Mouse (Mus musculus) MEL (cell line): ENCODE measurements around the gene Gimap7.

Source experiments
- CTCF ChIP-seq, 3 experiments: IDR thresholded peaks in 2 of 3; conservative IDR thresholded peaks in 1 of 3; 2 replicates each; pipeline ENCODE4 v1.5.1; 2011 to 2012; ENCODE audit warnings: low read length in 3 of 3, low read depth in 2 of 3, mild to moderate bottlenecking in 2 of 3, improper control_type of control experiment in 1 of 3, inconsistent platforms in 1 of 3, mixed read lengths in 1 of 3, moderate library complexity in 1 of 3; ENCODE audit not compliant: control insufficient read depth in 1 of 3, insufficient read depth in 1 of 3, poor library complexity in 1 of 3, severe bottlenecking in 1 of 3
- MAFK ChIP-seq: IDR thresholded peaks from 2 replicates; pipeline ENCODE4 v1.6.1; 2011; ENCODE audit warnings: low read depth, mild to moderate bottlenecking, low read length, improper control_type of control experiment, borderline replicate concordance
- MAZ ChIP-seq: IDR thresholded peaks from 2 replicates; pipeline ENCODE4 v1.6.1; 2012; ENCODE audit warnings: low read depth, mild to moderate bottlenecking, inconsistent platforms, low read length, improper control_type of control experiment
- NRF1 ChIP-seq: IDR thresholded peaks from 2 replicates; pipeline ENCODE4 v1.6.1; 2014; ENCODE audit warnings: low read depth, mild to moderate bottlenecking, inconsistent platforms, low read length, improper control_type of control experiment, moderate library complexity; ENCODE audit not compliant: poor library complexity, insufficient read depth, severe bottlenecking
- POLR2A ChIP-seq, 2 experiments: IDR thresholded peaks; 2 replicates each; pipeline ENCODE4 v1.6.1; 2011 to 2012; ENCODE audit warnings: low read length in 2 of 2, mild to moderate bottlenecking in 2 of 2, control low read depth in 1 of 2, improper control_type of control experiment in 1 of 2, low read depth in 1 of 2, moderate library complexity in 1 of 2; ENCODE audit not compliant: control insufficient read depth in 1 of 2, insufficient read depth in 1 of 2, poor library complexity in 1 of 2
- SMC3 ChIP-seq: IDR thresholded peaks from 2 replicates; pipeline ENCODE4 v1.6.1; 2011; ENCODE audit warnings: low read depth, low read length, improper control_type of control experiment
- USF1 ChIP-seq: IDR thresholded peaks from 2 replicates; pipeline ENCODE4 v1.6.1; 2014; ENCODE audit warnings: low read depth, mild to moderate bottlenecking, inconsistent platforms, low read length, improper control_type of control experiment, moderate library complexity

GRCm38 (mm10) chr6:48692962-48693361 is 25.5 kb upstream of the Gimap7 start:
- TF ChIP-seq POLR2A (IDR thresholded peaks at IDR 0.05; ENCODE audit: control insufficient read depth in 1 of 2, insufficient read depth in 1 of 2, low read depth in 1 of 2, low read length in 2 of 2, poor library complexity in 1 of 2) (no peak), CTCF (IDR thresholded peaks at IDR 0.05 in 2 of 3, conservative IDR thresholded peaks at IDR 0.05 in 1 of 3; ENCODE audit: control insufficient read depth in 1 of 3, insufficient read depth in 1 of 3, low read depth in 2 of 3, low read length in 3 of 3, poor library complexity in 1 of 3, severe bottlenecking in 1 of 3) (no peak), NRF1 (no peak), MAZ (no peak), SMC3 (no peak), MAFK (no peak), USF1 (no peak)
